Mouse (Mus musculus): ENCODE measurements around the gene Alpk1.
"Not testable (repeated sequence)": the region's sequence is repeated elsewhere in the genome, so short reads cannot be mapped to it uniquely, and the experiment has no call there.

The Alpk1 gene

DNA sequence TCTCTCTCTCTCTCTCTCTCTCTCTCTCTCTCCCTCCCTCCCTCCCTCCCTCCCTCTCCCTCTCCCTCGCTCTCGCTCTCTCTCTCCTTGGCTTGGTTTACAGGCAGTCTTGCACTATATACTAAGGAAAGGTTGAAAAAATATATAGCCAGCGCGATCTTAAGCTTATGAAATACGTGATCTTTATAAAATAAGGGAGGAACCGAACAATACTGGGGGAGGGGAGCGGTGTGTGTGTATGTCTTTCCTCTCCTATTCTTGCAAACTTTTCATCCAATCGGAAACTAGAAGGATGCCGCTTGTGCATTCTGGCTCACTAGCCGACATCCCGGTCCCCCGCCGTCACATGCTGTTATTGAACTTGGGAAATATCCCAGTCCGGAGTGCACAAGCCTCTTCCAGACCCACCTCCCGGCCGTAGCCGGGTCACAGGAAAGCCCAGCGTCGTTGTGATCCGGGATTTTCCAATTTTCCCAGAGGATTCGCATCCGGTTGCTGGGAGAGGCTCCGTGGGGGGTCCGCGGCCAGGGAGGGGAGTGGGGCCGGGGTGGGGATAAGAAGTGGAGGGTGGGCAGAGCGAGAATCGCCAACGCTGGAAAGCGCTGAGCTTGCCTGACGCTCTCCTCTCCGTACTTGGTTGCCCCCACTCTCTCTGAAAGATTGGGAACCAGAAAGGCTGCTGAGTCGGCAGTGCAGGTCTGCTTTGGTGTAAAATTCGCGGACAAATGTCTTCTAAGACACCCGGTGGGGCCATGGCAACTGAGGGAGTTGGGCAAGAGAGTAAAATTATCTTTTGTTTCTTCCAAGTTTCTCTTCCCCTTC lies 10.1 kb upstream of the Alpk1 start:
- peak; percentile 33 to 58 for DNase-seq

DNA sequence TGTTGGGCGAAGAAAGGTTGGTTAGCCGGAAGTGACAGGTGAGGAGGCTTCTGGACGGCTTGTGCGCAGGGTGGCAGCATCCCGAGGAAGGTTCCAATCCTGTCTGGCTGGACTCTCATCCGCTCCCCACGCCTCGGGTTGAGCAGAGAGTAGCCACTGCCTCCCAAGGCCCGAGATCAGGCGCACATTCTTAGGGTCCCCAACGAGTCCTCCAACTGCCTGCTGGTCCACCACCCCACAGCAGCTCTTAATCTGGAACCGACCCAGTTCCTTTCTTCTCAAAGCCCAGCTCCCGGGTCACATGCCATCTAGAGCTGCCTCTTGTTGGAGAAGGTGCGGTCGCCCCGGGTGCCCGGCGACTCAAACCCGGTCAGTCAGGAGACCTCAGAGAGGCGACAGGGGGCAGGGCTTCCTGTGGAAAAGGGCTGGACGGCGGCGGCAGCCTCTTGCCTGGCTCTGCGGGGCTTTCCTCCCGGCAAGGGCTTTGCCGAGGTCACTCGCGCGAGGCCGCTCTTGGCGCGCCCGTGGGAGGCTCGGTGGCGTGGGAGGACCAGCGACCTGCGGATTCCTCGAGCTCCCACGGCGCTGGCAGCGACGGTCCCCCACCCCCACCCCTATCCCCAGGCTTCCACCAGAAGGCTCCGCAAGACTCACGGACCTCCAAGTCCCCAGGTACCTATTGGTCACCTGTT lies 9.3 kb upstream of the Alpk1 start, which contains the start of gene Tifa:
Gene Tifa (plus strand): TSS at position 306 of the 692 bp plus-strand sequence.
- peak; percentile 47 to 53 for DNase-seq

DNA sequence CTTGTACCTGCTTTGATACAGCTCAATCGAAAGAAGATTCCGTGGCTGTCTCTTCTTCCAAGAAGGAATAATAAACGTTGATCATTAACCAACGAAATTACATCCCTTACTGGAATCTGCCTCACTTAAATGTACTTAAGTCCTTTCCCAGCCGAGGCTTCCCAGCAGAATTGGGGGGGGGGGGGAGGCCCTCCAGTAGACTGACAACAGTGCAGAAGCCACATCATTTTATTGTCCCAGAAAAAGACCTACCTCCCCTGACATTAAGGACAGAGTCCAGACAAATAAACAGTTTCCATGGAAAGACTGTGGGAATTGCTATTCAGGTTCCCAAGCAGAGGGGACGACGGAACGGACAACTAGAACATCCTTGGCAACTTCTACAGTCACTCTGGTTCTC lies 8.6 kb upstream of the Alpk1 start:
- no peak for DNase-seq

DNA sequence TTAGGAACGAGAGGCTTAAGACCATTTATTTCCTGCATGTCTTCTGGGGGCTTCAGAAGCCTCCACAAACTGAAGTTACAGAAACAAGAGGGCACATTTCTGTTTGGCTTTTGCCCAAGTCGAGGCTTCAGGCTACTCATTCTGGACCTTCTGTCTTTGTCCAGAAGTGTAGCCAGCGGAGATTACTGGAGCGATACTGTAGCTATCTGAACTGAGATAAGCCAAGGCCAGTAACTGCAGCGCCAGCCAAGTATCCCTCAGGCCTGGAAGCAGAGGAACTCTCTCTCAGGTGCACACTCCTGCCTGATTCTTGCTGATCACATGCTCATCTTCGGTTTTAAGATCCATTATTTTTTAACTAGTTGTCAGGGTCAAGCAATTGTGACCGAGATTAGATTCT lies 7.7 kb upstream of the Alpk1 start:
- no peak for DNase-seq

DNA sequence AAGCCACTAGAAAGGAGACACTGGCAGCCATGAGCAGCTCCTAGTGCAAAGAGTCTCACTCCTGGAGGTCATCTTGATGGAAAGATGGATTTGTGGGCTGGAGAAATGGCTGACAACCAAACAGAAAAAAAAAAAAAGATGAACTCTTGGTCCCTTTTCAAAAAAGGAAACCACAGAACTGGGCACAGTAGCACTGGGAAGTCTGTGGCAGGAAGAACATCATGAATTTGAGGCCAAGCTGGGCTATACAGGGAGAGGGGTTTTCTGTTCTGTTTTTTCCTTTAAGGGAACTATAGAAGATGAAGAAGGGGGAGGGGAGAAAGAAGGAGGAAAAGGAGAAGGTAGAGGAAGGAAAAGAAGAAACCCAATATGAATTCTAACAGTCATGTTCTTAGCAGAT lies 6.7 kb upstream of the Alpk1 start:
- DNase-seq, result no peak

DNA sequence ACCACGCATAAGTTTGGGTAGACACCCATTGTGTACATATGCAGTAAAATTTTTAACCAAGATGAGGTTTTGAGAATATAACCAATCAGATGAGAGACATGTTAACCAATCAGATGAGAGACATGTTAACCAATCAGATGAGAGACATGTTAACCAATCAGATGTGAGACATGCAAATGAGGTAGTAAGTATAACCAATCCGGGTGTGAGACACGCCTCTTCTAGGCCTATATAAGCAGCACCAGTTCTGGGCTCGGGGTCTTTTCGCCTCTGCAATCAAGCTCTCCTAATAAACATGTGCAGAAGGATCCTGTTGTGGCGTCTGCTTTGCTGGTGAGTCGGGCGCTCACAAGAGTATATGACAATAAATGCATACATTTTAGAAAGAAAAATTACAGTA lies 3.4 kb upstream of the Alpk1 start:
- DNase-seq, result not testable (repeated sequence)

DNA sequence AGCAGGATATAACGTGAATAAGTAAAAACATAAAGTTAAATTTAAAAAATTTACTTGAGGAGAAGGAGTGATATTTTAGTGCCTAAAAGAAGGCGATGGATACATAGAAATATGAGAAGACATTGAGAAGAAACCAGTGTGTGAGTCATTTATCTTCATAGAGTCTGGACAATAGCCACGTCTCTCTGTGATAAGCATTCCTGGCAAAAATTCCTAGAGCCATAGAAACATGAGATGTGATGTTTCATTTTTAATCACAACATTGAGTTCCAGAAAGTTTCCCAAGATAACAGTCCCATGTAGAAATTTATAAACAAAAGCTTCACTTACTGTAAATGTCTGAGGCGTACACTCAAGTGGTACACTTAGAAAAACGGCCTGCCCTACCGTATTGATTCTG lies 2.6 kb upstream of the Alpk1 start:
- DNase-seq, result no peak

DNA sequence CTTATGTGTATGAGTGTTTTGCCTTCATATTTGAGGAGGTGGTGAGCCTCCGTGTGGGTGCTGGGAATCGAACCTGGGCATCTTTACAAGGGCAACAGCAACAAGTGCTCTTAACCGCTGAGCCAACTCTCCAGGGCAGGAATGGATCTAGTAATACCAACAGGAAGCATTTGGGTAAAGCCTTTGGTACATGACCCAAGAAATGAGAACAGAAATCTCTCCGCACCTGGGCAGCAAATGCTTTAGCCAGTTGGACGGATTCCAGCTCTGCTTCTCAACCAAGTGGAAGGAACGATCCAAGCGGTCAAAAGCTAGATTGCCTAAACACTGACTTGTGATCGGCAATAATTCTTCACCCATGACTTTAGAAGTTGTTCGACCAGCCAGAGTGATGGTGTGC lies 594 bp upstream of the Alpk1 start:
- DNase-seq, result peak in 1 of 2 experiments; percentile 30

DNA sequence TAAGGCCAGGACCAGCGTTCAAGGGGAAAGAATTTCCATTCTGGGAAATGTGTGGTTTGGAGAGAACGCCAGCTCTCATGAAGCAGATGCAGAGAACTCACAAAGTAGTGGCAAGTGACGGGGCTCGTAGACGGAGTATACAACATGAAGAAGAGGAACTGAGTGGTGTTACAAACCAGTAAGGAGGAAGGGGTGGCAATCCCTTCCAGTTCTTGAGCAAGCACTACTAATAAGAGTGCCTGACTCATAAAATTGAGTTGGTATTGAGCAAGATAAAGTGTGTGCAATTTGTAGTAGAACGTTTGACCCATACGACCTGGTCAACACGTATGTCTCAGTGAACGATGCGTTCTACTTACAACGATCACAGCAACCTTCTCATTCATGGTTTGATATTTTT lies 11.2 kb downstream of the Alpk1 start:
- no peak for DNase-seq

DNA sequence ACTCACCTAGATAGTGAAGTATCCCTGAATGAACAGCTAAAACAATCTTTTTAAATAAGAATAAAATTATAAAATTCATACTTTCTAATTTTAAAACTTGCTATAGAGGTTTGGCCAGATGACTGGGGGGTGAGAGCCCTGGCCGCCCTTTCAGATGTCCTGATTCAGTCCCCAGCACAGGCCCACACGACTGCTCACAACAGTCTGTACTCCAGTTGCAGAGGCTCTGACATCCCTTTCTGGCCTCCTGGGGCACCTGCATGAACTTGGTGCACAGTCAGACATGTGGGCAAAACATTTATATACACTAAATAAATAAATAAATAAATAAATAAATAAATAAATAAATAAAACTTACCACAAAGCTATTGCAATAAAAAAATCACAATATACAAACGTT lies 14.4 kb downstream of the Alpk1 start:
- no peak for DNase-seq

DNA sequence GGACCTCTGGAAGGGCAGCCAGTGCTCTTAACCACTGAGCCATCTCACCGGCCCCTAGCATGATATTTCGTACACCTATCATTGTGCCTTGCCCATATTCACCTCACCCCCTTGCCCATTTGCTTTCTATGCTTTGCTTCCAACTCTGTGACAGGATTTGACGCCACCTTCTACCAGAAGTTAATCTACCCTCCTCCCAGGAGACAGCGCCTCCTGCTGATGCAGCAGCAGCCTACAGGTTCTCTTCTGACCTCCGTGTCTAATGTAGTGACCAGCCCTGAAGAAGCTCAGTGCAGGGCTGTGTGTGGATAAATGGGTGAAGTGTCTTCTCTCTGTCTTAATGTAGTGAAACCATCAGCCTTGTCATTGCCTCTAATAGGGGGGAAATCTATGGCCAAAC lies 15.8 kb downstream of the Alpk1 start:
- no peak for DNase-seq

DNA sequence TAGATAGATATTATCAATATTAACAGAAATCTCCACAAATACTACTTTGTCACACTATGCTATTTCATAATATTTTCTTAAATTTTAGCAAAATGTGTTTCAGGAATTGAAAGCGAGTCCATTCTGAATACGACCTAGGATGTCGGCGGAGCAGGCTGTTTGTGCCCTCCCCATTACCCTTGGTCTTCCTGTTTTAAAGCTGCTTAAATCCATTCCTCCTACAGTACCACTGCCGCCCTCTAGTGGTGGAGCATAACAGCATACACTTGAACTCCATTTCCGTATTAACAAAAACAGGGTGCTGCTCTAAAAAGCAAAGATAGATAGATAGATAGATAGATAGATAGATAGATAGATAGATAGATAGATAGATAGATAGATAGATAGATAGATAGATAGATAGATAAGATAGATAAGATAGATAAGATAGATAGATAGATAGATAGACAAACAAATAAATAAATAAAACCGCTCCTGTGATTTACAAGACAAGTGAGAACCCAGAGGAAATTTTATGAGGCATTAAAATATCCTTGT lies 17.2 kb downstream of the Alpk1 start:
- peak; percentile 77 to 89 for DNase-seq

DNA sequence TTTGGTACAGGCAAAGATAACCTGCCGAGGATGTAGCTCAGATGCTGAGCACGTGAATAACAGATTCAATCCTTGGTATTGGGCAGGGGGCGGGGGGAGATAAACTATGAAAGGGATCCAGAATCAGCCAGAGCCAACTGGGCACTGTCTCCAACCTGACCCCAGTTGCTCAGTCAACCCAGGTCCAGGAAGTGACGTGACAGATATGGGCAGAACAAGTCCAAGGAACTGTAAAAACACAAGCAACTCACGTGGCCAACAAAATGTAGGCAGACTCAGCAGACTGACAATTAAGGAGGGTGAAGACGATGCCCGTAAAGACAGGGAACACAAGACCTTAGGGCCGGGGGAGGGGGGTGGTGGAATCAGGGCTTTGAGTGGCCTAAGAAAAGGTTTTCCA lies 17.9 kb downstream of the Alpk1 start:
- DNase-seq, result no peak

DNA sequence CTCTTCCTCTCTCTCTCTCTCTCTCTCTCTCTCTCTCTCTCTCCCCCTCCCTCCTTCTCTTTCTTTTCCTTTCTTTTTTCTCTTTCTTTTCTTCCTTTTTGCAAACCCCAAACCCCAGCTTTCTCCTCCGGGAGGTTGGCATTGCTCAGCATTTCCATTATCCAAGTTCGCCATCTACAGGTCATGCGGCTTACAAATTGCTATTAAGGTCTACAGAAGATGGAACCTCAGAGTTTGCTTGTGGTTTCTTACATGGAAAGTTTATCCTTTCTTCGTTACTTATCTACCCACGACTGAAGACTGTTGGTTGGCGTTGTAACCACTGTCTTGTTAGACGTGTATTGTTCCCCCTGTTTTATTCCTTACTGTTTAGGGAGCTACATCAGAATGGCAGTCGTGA lies 21.1 kb downstream of the Alpk1 start:
- DNase-seq, result peak; percentile 66 to 67

DNA sequence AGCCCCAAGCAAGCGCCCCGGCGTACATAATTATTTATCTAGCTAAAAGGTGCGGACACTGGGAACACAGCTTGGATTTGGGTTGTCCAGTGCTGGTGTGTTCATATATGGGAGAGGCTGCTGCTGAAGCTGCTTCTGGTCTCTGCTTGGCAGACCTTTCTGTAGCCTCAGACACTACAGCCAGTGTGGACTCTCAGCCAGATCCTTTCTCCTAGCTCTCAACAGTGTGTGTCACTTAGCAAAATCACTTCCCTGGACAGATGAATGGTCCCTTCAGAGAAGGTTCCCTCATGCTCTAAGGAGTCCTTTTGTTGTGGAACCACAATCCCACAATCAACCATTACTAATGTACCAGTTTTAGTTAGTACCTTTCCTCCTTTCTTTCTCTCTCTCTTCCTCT lies 21.5 kb downstream of the Alpk1 start:
- no peak for DNase-seq

DNA sequence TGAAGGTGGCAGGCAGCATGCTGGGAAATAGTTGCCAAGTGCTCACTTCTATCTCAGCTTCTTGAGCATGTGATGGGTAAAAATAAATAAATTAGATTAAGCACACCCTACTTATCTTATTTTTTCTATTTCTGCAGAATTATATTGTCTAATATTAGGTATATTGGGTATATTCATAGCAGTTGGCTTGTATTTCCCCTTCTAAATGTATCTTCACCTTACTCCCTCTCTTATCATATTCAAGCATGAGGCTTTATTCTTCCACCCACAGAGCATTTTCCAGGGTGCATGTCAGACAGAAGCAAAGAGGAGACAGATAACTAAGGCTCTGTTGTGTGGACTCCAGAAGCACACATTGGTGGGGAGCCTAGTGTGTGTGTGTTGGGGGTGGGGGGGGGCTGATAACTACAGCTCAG lies 22.4 kb downstream of the Alpk1 start:
- DNase-seq, result no peak

DNA sequence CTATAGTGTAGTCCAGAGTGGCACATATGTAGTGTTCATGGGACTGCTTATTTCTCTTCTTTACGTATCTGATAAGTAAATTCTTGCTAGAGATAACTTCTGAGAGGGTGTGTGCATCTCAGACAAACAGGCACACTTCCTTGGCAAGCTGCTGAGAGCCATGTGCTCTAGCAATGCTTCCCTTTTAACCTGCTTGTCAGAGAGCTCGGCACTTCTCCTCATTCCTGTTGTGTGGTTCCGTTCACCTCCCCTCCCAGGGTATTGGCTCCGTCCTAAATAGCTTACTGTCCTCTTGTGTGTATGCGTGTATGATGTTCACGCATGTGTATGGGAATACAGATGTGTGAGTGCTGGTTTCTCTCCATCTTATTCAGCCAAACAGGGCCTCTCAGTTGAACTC lies 23.9 kb downstream of the Alpk1 start:
- no peak for DNase-seq

DNA sequence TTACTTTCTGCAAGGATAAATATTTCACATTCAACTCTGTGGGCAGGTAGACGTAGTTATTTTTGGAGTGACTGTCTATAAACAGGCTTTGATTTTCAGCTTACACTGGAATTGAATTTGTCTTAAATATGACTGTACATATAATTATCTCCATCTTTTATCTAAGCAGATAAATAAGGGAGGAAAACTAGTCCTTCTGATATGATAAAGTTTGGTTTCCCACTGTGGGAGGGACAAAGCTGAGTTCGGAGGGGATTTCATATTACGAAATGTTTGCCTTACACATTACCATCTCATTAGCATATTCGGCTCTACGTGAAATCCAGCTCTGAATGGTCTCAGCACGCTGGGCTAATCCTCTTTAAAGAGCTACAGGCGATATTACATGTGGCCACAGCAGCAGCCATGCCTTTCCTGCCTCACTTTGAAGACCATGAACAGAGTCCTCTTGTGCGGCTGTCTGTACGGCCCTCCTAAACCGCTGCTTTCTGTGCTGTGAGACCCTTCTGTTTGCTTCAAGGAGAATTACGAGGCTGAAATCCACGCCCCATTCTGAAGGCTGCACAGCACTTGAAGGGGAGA lies 30.3 kb downstream of the Alpk1 start:
- no peak for DNase-seq

DNA sequence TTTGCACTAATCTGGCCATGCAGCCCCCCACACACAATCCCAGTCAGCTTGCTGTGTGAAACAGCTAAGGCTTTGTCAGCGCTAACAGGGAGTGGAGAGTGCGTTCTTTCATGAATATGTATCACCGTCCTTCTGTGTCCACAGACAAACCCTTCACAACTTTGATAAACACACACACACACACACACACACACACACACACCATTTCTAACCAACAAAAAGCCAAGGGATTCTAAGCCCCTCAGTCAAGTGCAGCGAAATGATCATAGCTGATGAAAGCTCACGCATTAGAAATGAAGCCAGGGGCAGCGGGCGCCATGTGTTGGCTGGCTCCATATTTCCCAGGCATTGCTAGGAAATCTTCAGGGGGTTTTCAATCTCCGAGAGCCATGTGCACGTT lies 31.1 kb downstream of the Alpk1 start:
- no peak for DNase-seq

DNA sequence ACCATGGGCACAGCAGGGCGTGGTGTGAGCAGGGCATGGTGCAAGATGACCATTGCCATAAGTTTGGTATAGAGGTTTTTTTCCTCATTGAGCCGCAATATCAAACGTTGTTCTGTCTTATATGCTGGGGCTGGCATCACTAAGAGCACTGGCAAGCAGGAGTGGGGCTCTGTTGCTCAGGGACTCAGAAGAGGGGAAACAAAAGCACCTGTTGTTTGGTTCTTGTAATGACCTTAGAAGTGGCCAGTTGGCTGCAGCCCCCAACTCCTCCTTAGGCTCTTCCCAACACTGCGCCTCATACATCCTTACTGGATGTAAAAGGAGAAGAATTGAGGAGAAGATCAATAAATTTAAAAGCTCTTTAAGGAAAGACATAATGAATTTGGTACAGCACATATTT lies 31.7 kb downstream of the Alpk1 start:
- no peak for DNase-seq

DNA sequence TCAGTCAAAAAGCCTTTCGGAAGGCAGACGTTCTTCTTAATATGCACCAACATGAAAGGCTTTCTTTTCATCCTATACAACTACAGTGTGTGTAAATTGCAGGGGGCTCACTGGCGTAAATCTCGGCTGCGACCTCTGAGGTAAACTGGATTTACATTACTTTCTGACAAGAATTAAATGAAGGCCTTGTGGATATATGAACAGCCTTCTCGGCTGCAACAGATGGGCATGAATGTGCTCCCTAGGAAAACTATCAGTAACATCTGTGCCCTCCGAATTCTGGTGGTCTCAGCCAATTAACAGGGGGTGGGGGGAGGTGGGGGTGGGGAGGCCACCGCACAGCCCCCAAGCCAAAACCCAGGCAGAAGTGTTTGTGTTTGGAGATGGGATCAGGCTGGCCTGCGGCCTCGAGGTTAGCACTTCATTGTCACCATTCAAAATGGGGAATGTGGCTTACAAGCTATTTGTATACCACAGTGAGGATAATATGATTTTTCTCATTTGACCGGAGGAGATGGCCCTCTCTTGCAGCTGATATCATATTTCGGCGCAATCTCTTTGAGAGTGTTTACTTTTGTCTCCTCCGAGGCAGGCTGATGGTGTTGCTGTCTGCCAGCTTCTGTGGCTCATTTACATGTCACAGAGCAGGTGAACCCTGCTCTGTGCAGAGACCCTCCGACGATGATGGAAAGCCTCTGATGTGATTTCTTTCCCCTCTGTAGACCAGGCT lies 34.3 kb downstream of the Alpk1 start:
- no peak for DNase-seq

DNA sequence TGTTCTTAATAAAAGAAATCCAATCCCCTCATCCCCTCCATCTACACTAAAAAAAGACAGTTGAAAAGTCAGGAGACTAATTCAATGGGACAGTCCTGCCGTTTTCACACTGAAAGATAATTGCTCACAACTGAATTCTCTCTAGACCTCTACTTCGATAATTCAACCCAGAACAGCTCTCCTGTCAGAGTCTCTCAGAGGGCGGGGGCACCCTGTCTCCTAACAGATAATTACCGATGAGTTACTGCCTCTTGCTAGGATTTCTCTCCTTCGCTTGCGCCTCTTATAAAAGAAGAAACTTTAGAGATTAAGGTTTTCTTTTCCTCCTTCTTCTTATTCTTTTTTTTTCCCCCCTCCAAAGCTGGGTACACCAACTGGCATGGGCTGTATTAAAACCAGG lies 34.8 kb downstream of the Alpk1 start:
- DNase-seq, result no peak

Data from cerebellum, postnatal 14 days (tissue).